Mouse (Mus musculus) adrenal gland, adult (tissue): ENCODE measurements around the gene Daglb.

Experiments used
- DNase-seq, 2 experiments: peaks; one replicate each; pipeline ENCODE4 v3.0.0; 2022 to 2023; ENCODE audit warnings: low spot score in 1 of 2; ENCODE audit not compliant: inconsistent age in 2 of 2

Gene Daglb

GRCm38 (mm10) chr5:143464100-143464756 is at the start of gene Daglb:
Daglb (plus strand) TSS chr5:143464584.
- peak; percentile 92 to 95 for DNase-seq

DNA sequence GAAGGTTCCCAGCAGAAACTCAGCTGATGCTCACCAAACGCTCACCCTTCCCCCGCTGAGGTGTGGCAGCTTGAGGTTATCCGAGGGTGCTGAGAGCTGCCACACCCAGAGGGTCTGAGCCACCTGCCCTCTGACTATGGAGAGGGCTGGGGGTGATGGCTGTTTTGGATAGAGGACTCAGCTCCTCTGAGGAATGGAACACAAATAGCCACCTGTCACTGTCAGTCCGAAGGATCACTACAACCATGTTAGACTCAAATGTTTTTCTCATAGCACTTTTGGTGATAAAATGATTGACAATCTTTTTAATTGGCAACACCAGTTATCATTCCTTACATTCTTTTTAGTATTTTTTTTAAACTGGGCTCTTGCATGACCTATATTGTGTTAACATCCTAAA is 42.9 kb upstream of the Daglb start:
- DNase-seq: no peak

DNA sequence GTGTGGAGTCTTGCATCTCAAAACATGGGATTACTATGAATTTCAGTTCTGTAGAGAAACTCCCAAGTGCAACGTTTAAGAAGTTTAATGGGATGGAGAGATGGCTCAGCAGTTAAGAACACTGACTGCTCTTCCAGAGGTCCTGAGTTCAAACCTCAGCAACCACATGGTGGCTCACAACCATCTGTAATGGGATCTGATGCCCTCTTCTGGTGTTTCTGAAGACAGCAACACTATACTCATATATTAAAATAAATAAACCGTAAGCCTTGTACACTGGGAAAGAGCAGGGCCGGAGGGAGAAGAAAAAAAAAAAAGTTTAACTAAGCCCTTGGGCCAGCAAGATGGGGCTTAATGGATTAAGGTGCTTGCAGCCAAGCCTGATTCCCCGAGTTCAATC is 41.4 kb upstream of the Daglb start:
- DNase-seq: no peak

- peak; percentile 61 to 89 for DNase-seq
Observed at GRCm38 (mm10) chr5:143423899-143424519, 40.4 kb upstream of the Daglb start.

DNA sequence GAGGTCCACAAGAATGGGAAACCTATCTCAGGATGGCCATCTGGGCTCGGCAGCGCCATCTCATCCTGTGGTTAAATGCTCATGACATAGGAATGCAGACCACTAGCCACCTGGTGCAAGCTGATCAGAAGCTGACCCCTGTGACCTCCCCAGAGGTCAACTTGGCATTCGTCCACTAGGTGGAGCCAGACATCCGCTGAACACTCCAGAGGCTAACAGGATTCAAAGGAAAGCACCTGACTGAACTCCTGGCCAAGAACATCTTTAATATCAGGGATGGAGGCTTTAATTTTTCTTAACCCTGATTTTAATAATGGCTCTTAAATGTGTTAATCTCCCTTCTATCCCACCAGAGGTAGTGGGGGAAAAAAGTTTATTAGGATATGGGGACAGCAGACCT is 30.0 kb upstream of the Daglb start:
- DNase-seq: peak; percentile 66 to 90

DNA sequence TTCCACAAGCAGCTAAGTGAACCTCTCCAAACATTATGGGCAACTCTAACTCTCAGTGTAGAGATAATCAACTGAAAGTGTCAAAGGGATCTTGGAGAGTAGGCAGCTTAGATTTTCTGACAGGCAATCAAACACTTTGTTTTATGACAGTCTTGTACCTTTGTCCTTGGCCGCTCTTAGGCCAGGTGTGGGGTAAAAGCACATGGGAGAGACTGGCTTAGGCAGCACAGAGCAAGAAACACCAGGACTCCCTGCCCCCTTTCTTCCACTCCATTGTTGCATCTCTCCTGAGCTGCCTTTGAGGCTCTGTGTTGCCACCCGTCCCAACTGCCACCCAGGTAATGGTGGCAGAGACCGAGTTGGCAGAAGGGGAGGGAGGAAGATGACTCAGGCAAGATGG is 23.1 kb upstream of the Daglb start:
- DNase-seq: no peak

DNA sequence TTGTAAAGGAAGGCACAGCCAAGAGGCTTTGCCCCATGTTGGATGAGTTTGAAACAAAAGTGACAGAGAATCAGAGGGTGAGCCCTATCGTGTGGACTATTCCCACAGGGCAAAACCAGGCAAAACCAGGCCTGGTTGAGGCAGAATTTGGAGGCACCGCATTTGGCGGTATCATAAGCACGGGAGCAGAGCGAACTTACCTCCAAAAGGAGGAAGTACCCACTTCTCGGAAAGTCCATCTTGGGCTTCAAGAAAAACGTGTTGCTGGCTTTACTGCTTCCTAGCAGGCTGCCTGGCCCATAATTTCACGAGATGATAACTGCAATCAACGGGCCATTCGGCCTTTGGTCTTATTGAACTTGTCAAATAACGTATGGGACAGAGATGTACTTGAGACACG is 22.6 kb upstream of the Daglb start:
- DNase-seq: no peak

GRCm38 (mm10) chr5:143463671-143464070 is 713 bp upstream of the Daglb start:
- DNase-seq: peak in 1 of 2 experiments; percentile 7

DNA sequence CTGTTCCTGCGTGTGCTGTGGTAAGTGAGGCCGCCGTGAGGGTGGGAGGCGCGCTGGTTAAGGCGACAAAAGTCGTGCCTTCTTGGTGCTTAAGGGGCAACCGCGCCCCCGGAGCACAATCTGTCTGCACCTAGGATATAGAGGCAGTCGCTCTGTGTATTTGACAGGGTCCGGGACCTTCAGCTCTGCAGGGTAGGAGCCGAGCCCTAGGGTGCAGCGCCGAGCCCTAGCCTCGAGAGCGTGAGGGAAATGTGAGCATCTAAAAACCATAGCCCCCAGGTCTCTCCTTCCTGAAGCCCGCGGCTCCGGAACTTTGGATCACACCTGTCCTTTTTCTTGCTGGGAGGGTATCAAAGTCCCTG is 354 bp downstream of the Daglb start:
- no peak for DNase-seq

- peak in 1 of 2 experiments; percentile 6 for DNase-seq
Observed at GRCm38 (mm10) chr5:143465156-143466085, 1.0 kb downstream of the Daglb start.

- peak in 1 of 2 experiments; percentile 3 for DNase-seq
Observed at GRCm38 (mm10) chr5:143466891-143467669, 2.7 kb downstream of the Daglb start.

- peak in 1 of 2 experiments; percentile 2 for DNase-seq
Observed at GRCm38 (mm10) chr5:143467931-143468330, 3.5 kb downstream of the Daglb start.

DNA sequence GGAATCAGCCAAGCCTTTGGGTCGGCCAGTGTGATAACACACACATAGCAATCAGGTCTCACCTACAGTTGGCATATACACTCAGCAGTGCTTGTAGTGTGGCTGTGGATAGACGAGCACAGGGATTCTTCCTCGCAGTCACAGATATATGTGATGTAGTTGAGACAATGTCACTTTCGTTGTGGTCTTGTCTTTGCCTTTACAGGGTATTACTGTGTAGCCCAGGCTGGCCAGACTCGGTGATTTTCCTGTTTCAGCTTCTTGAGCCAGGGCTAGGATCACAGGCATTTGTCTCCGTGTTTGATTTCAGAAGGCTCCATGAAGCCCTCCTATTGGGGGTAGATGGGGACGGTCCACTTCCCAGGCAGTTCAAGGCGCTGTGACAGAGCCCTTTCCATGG is 5.2 kb downstream of the Daglb start:
- peak in 1 of 2 experiments; percentile 2 for DNase-seq

DNA sequence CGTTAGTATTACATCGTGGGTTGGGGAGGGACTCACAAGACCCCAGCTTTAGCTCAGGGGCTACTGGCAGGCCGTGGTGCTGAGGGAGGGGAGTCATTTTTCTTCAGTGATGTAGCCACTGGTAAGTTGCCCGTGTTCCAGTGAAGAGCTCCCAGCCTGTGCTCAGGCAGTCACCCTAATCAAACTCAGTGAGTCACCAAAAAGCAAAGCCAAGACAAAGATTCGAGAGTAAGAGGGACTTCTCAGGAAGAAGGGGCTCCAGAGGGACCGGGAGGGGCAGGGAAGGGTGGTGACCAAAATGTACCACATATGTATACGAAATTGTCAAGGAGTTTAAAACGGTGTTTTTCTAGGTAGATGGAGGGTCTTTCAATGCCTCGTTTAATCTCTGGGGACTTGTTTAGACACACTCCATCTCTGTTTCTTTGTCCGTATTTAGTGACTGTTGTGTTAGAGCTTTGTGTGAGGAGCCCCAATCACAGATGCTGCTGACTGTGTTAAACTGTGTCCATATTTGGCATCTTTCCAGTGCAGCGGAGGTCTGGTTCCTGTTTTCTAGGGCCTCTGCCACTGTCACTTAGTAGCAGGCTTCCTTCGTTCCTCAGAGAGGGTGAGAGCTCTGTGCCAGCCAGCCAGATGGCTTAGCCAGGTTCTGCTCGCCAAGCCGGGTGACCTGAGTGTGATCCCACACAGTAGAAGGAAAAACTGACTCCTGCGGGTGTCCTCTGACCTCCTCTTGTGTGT is 6.2 kb downstream of the Daglb start:
- DNase-seq: peak; percentile 42 to 70

- no peak for DNase-seq
Observed at GRCm38 (mm10) chr5:143471165-143471546, 6.8 kb downstream of the Daglb start.

DNA sequence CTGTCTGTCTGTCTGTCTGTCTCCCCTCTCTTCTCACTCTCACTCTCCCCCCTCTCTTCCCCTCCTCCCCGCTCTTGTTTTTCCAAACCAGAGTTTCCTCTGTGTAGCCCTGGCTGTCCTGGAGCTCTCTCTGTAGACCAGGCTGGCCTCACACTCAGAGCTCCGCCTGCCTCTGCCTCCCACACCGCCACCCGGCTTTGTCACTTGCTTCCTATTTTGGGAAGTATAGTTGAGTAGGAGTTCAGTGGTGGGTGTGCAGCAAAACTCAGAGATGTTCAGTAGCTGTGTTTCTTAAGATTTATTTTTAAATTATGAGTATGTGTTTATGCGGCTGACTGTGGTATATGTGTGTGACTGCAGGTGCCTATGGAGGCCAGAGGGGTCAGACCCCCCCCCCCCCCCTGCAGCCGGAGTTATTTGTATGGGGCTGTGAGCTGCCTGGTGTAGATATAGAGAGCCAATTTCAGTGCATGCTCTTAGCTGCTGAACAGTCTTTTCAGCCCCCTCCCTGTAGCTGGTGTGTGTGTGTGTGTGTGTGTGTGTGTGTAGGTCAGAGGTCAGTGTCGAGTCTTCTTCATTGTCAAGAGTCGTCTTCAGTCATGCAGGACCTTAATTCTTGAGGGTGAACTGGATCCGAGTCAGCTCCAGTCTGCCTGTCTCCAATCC is 7.7 kb downstream of the Daglb start:
- peak in 1 of 2 experiments; percentile 2 for DNase-seq

- peak; percentile 69 to 89 for DNase-seq
Observed at GRCm38 (mm10) chr5:143475153-143475844, 10.9 kb downstream of the Daglb start.

- DNase-seq: no peak
Observed at GRCm38 (mm10) chr5:143476013-143476412, 11.6 kb downstream of the Daglb start.

GRCm38 (mm10) chr5:143477901-143478300 is 13.5 kb downstream of the Daglb start:
- DNase-seq: no peak
